Mouse (Mus musculus) adrenal gland, adult (tissue): ENCODE measurements at regions not wholly inside any gene's neighbourhood (a gene's known extent, or its start where the extent isn't known, plus 50 kb on each side); places are given as distances from the start of the nearest gene placed in this dataset.

Experiments
- DNase-seq, 2 experiments: peaks; one replicate each; pipeline ENCODE4 v3.0.0; 2022 to 2023; ENCODE audit warnings: low spot score in 1 of 2; ENCODE audit not compliant: inconsistent age in 2 of 2

DNA sequence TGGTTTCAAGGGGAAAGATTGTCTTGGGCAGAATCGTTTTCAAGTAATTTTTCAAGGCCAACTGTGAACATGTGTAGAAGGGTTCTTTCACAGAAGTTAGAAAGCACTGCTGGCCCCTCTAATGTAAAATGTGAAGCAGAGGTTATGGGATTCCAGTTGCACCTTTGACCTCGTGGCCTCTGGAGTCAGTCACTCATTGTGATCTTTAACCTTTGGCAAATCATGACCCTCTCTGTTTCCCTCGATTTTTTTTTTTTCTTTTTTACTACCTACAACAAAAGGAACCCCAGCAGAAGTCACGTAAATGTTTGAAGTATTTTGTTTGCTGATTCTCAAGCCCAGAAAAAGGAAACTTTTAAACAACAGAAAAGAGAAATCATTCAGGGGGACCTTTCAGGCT lies 234.8 kb upstream of the Gpc5 start:
- DNase-seq, result no peak

DNA sequence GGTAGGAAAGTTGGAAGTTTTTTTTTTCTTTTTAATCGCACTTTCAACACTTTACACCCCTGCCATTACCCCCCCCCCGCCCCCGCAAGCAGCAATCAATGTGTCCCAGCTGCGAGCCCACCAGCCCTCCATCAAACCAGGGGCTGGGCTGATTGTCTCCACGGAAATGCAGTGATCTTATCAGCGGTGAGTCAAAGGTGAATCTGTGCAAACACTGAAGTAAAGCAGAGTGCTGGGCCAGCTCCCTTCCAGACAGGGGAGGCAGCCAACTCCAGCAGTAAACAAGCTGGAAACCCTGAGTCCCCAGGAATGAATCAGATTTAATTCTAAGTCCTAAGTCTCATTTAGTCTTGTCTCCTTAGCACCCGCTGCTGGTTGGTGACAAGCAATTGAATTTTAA lies 234.3 kb upstream of the Gpc5 start:
- DNase-seq, result no peak

DNA sequence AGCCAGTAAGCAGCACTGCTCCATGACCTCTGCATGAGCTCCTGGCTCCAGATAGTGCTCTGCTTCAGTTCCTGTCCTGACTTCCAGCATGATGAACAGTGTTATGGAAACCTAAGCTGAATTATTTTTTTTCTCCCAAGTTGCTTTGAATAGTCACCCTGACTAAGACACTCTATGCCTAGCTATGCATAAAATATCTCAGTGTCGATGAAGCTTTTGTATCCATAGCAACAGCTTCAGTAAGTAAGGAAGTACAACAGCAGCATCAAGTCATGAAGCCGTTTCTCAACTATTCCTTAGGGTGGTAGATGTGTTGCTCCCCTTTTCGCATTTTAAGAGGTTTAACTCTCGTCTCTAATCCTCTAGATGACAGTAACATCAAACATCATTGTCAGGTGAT lies 228.4 kb upstream of the Gpc5 start:
- no peak for DNase-seq

DNA sequence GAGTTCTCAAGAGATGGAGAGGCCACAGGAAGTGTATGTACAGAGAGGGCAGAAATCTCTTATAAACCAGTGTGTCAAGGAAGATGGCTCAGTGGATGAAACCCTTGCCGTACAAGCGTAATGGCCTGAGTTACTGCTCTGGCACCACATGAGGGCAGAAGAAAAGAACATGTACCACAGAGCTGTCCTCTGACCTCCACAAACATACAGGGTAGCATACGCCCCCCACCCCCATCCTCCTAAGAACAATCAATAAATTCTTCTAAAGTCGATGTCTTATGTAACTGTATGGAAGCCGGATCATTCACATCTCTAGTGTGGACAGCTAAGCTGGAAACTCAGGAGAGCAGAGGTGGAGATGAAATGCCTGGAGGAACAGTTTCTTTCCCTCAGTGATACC lies 227.9 kb upstream of the Gpc5 start:
- DNase-seq, result no peak

DNA sequence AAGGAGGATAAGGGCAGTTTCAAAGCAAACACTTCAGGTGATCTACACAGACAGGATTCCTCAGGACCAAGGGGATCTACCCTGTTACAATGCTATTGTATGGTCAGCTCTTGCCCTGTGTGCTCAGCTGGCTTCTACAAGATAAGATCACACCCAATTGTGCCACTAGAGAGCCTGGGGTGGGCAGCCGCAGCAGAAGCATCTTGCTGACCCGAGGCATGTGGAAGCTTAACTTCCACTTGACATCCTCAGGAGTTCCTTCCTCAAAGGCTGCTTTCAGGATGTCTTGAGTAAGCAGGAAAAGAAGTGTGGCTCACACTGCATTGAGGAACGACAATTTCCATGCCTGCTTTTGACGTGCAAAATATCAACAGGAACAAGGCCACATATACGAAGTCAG lies 222.8 kb upstream of the Gpc5 start:
- no peak for DNase-seq

DNA sequence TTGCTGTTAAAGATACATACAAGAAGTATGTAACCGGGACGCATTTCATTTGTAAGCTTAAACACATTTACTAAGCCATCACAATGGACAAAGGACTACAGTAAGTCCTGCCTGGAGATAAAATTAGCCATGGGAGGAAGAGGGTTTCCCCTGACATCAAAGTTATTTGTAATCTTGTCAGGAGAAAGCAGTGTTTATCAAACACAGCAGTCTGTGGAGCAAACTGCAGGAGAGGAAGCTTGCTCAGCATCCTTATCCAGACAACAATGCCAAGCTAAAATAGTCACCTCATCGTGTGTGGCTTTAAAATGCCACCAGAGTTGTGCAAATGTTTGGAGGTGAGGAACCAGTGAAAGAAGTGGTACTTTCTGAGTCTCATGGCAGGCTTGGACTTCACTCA lies 216.9 kb upstream of the Gpc5 start:
- no peak for DNase-seq

DNA sequence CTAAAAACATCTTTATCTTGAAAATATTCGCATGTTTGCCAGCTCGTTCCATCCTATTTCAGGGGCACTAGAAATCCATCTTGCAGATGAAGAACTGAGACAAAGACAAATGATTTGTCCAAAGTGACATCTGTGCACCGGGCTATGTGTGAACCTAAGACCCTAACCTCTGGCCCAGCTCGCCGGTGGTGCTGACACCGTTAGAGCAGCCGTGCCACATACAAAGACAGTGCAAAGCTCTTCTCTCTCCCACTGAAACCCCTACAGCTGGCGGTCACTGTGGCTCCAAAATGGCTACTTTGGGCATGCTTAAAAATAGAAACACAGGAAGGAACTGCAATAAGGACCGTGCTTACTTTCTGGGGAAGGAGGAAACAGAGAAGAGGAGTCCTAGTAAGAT lies 215.6 kb upstream of the Gpc5 start:
- no peak for DNase-seq

DNA sequence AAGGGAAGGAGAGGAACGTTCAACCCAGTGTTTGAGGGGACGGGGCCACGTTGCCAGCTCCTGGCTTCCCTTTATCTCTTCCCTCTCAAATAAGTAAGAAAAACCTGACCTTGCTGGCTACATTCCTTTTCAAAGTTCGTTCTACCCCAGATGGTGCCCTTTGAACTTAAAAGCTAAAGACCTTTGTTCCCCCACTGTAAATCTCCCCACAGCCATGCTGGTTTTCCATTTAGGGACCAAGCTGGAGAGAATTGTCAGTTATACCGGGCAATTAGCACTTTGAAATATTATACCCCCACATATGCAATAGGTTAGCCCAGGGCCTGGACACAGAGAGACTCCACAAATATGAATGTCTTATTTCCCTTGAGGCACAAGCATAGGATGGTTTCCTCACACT lies 214.5 kb upstream of the Gpc5 start:
- DNase-seq, result no peak

DNA sequence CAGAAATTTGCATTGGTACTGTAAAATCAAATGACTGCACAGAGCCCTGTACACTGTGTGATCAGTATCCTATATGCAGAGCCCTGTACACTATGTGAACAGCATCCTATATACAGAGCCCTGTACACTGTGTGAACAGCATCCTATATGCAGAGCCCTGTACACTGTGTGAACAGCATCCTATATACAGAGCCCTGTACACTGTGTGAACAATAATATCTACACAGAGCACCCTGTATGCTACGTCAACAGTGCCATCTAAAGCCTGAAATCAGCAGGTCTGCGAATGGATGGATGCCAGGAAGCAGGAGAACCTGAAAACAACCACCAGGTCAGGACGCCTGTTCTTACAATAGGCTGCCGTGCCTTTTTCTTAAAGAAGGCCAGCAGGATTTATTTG lies 211.7 kb upstream of the Gpc5 start:
- DNase-seq, result no peak

DNA sequence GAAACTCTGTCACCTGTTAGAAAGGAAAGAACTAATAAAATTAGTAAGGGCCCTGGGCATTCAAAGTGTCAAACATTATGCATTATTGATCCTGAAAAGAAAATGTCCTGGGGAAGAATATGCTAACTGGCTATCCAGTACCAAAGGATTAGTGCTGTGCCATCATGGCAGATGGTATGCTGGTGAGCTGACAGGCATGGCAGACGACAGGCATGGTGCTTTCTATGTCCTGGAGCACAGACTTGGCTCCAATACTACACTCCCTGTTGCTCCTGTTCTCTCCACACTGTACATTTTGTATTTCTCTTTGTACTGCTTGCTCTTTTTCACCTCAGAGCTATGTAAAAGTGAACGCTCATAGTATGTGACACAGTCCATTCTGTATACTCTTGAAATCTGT lies 187.9 kb upstream of the Gpc5 start:
- DNase-seq, result no peak

DNA sequence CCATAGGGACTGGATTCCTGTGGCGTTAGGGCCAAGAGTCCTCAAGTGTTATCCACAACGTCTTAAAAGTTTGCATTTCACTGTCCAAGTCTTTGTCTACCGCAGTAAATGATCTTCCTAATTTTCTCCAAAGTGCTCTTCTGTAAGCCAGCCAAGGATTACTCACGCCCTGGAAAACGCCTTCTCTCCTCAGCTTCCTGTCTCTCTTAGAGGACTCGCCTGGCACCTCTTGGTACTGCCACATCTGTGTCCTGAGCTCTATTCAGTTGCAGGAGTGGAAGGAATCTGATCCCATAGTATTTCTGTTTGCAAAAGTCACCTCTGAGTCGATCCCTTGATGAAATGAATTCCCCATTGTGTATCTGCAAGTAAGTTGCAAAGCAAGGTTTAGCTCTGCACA lies 179.7 kb upstream of the Gpc5 start:
- DNase-seq, result no peak

DNA sequence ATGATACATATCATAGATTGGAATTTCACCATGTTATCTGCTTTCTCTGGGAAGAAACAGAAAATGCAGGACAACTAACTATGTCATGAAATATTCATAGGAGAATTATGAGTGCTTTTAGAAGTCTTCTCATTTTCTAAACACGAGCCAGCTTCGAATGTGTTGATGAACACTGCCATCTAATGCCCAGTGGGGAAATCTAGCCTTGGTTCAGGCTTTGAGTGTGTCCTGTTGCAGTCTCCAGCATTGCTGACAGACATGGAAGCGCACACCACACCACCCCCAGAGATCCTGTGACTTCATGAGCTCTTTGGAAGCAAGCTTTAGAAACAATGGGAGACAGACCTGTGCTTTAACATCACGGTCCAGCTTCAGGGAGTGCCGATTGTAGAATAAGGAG lies 178.8 kb upstream of the Gpc5 start:
- DNase-seq, result peak; percentile 8 to 44

DNA sequence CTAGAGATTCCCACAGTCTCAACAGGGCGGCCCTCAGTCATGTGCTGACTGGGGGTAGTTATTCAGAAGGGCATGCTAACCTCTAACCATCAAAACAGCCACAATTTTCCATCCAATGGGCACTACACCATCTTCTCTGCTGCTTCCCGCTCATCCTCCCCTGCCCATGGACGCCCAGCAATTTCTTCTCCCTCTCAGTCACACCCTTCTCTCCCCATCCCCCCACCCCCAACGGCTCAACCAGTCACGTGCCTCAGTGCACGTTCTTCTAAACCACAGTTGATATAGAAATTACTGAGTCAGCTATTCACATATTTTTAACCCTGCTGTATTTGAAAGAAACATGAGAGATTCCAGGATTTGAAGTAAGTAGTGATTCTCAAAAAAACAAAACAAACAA lies 146.3 kb upstream of the Gpc5 start:
- no peak for DNase-seq

DNA sequence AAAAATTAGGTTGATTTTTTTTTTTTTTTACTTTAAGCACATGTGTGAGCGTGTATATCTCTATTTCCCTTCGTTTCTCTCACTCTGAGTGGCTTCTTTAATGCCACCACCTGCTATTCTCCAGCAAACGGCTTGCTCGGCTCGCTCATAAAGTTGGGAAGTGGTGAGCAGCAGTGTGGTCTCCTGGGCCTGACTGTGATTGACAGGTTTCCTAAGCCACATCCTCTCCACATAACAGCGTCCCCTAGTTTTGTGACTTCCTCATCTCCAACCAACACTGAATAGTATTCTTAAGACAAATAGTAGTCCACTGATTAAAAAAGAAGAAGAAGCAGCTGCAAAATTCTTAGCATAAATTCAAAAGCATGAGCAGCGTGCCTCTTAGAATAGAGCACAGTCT lies 145.7 kb upstream of the Gpc5 start:
- DNase-seq, result no peak

DNA sequence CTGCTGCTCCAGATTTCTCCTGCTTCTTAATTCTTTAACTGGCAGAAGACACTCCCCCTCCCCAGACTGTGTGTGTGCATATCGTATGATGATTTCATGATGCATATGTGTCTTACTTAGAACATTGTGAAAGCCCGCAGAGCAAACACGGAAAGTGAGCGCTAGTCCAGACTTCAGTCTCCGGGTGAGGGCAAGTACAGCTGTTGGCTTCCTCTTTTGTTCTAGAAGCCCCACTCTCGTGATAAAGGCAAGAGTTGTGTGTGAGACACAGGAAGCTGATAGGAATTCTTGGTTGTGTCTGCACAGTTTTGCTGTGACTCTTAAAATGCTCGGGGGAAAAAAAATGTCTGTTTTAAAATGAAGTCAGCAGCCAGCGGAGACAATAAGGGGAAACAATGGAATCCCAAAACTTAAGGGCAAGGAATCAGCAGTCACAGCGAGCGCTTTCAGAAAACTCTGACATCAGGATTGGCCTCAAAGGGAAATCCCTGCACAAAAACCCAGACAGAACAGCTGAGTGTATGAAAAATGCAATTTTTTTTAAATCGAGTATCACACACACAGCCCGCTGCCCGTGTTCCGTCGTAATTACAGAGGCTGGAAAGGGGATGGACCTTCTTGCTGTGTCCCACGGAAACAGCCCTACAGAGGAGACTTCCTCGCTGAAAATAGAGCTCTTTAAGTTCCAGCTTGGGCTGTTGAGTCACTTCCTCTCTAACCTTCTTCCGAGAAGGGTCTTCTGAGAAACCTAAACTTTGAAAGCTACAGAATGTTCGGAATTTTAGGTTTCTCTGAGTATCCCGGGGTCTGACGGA lies 143.5 kb upstream of the Gpc5 start:
- no peak for DNase-seq

DNA sequence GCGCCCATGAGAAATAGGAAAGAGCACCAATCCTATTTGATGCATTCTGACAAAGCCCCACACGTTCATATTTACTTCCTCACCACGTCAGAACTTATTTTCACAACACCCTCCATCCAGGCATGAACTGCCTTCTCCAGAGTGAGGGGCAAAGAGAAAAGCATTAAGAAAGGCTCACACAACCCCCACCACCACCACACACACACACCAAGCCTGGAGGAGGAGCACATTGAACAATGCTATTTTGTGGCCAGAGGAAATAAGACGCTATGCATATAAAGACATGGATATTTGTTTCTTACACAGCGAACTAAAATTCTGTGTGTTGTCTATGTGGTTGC lies 142.9 kb upstream of the Gpc5 start:
- DNase-seq, result no peak

DNA sequence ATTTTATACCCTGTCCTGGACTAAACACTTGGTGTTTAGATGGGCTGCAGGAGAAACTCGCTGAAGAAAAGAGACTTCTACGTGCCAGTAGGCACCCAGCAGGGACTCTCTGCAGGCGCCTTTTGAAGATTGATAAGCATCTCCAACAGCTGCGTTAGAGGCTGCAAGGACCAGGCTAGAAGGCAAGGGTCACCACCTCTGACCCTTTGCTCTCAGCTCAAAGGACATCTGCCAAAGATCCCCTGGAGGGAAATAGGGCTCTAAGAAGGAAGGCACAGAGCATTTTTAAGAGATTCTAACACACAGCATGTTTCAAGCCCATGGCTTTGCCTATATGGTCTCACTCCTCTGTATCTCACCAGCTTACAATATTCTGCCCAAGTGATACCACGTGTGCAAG lies 139.7 kb upstream of the Gpc5 start:
- no peak for DNase-seq

DNA sequence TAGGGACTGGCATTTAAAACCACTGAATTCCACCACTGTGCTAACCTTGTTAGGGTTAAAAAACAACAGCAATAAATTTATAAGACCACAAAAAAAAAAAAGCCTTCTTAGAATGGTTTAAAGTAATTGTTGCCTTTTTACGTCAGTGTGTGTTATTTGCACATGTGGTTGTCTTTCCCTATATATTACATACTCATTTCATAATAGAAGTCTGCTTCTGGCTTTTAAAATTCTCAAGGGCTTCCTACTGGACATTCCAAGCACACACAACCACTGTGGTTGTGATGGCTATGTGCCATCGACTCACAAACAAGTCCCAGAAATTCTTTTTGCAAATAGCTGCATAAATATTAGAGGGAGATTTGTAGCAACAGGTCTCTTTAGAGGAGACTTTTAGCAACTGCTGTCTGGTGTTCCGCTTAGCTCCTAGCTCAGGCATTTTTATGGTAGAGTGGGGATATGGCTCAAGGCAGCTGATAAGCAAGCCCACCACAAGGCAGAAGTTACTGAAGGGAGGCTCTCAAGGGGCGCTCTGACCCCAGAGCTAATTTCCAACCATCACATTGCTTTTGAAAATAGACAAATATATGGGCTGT lies 138.8 kb upstream of the Gpc5 start:
- no peak for DNase-seq

DNA sequence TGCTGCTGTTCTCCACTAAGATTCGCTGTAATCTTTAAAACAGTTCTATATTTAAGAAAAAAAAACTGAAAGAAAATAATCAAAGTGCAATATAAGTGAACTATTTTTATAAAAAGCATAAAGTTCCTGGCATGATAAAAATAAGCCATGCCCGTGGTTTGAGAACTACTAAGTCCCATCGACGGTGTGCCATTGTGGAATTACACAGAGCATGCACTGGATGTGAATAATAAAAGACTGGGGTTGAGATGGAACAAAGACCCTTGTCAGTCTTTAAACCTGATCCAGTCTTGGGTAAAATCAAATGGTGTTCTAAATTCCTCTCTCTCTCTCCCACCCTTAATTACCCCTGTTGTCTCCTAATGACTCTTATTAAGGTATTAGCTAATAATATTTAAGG lies 137.7 kb upstream of the Gpc5 start:
- DNase-seq, result no peak

DNA sequence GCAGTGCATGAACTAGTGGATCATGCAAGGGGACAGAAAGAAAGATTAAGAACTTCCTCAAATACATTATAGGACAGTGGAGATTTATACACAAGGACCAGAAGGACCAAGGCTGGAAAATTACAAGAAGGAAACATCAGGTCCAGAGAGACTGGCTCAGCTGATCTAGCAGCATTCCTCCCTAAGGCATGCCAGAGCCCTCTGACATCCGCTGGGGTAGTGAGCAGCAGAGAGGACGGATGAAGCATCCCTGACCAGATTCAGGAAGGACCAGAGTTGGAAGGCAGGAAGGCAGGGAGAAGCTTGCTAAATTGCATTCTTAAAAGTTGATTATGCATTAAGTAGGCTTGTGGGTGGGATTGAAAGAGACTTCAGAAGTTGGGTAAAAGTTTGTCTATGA lies 136.4 kb upstream of the Gpc5 start:
- no peak for DNase-seq

DNA sequence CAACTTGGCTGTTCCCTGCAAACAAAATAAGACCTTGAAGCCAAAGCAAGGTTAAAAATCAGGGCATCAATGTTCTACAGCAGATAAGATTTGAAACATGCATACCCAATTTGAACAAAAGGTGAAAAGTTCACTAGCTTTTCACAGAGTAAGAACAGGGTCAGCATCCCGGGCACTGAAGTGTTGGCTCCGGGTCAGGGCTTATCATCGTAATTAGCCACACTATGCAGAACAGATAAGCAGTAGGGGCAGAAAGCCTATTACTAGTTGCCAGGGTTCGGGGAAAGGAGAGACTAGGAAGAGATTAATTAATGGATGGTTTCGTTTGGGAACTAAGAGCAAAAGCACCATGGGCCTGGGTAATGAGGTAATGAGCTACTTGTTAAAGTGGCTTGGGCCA lies 131.7 kb upstream of the Gpc5 start:
- no peak for DNase-seq

DNA sequence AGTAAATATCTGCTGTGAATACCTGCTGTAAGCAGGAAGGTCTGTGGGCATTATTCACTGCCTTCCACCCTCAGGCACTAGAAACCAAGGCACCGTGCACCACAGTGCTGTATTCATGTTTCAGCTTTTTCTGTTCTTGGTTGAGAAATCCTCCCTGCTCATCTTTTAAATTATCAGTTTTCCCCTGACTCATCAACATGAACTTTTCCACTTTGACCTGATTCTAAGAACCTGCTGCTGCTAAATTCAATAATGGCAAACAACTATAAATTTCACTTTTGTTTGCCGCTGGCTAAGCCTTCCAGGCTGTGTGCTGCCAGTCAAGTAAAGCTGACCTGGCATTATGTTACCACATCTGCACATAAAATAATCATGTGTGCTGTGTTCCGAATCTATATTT lies 126.1 kb upstream of the Gpc5 start:
- peak in 1 of 2 experiments; percentile 55 for DNase-seq

DNA sequence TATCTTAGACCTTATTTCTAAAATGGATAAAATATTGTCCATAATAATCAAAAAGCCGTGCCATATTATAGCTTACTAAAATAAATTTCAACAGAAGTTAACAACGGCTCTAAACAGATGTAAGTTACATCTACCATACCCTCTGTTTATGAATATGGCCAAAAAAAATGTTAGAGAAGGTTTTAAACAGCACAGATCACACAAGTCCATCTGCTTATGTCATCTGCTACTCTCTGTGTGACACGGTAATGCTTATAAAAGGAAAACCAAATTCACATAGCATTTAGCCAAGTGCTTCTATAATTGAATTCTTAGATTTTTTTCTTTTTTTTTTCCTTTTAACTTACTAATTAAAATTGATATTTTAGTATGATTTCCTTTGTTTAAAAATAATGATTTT lies 123.0 kb upstream of the Gpc5 start:
- no peak for DNase-seq
